Mouse (Mus musculus) E14TG2a.4 (cell line): ENCODE data around the gene Slc7a1.

ENCODE experiments used
- CTCF ChIP-seq: conservative IDR thresholded peaks from 2 replicates; pipeline ENCODE4 v1.5.1; 2014; ENCODE audit warnings: low read length
- NANOG ChIP-seq: IDR thresholded peaks from 2 replicates; pipeline ENCODE4 v1.6.1; 2014; ENCODE audit warnings: borderline replicate concordance, low read length, mixed read lengths

DNA sequence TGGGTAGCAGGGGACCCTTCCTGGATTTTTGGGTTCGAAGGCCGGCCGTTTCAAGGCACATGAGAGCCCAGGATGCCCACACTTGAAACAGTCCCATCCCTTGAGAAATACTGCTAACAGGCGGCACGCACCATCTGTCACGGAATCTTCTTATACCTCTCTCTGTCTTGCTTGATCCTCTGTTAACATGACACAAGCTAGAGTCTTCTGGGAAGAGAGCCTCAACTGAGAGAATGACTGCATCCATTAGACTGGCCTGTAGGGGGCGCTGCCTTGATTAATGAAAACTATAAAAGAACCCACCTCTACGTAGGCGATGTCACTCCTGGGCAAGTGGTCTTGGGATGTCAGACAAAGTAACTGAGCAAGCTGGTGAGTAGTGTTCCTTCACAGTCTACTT lies 13.2 kb downstream of the Slc7a1 start:
- TF ChIP-seq CTCF (peak; percentile 76), NANOG (no peak)
